Mouse (Mus musculus) forebrain, postnatal 0 days (tissue): ENCODE results near the gene Trim27. TPM values are rescaled to one million over a fixed set of nuclear protein-coding genes. Genes with fewer than 3 reads are reported as not detected.

Experiments
- ATAC-seq: fragments of 200-750 bp; cut with Nextera tagmentation; 2 replicates; pipeline ENCODE4 v1.8.0; 2017; ENCODE audit warnings: mild to moderate bottlenecking, moderate library complexity
- DNase-seq: peaks from one replicate; pipeline ENCODE4 v3.0.0-alpha.2; 2015
- H3K27ac ChIP-seq: fragments of 300-500 bp; sonication (generic); 2 replicates; pipeline ENCODE4 v1.5.1; 2014; ENCODE audit warnings: low read depth, mild to moderate bottlenecking, antibody characterized with exemption, low read length, moderate library complexity, mixed read lengths
- H3K27me3 ChIP-seq: fragments of 300-500 bp; sonication (generic); 2 replicates; pipeline ENCODE4 v1.6.1; 2014; ENCODE audit warnings: mild to moderate bottlenecking, low read length, mixed read lengths; ENCODE audit not compliant: insufficient read depth
- H3K36me3 ChIP-seq: fragments of 300-500 bp; sonication (generic); 2 replicates; pipeline ENCODE4 v1.6.1; 2014; ENCODE audit warnings: mild to moderate bottlenecking, moderate library complexity; ENCODE audit not compliant: insufficient read depth
- H3K4me1 ChIP-seq: fragments of 300-500 bp; sonication (generic); 2 replicates; pipeline ENCODE4 v1.6.1; 2014; ENCODE audit warnings: antibody characterized with exemption; ENCODE audit not compliant: insufficient read depth
- H3K4me2 ChIP-seq: fragments of 300-500 bp; sonication (generic); 2 replicates; pipeline ENCODE4 v1.6.1; 2014; ENCODE audit warnings: low read depth, mild to moderate bottlenecking, moderate library complexity
- H3K4me3 ChIP-seq: fragments of 300-500 bp; sonication (generic); 2 replicates; pipeline ENCODE4 v1.5.1; 2014; ENCODE audit warnings: low read depth, low read length, mixed read lengths
- H3K9ac ChIP-seq: fragments of 300-500 bp; sonication (generic); 2 replicates; pipeline ENCODE4 v1.6.1; 2014; ENCODE audit warnings: mild to moderate bottlenecking
- H3K9me3 ChIP-seq: fragments of 300-500 bp; sonication (generic); 2 replicates; pipeline ENCODE4 v1.6.1; 2016; ENCODE audit warnings: low read length
- CTCF ChIP-seq: sonication (generic); IDR thresholded peaks from 2 replicates; pipeline ENCODE4 v1.5.1; 2016; ENCODE audit warnings: antibody characterized with exemption, control low read depth, low read depth
- WGBS: fragments of 180-500 bp; shearing (Covaris S2); extraction: QIAGEN DNeasy Blood & Tissue Kit; methylation state at CpG from one replicate; pipeline ENCODE4 v1.1.7; 2014; 5-methylcytosine and 5-hydroxymethylcytosine counted together
- polyA plus RNA-seq: library from polyadenylated mRNA; unstranded; fragments of >200 nt; fragmentation: Nextera tagmentation; extraction: Ambion mirVana; gene quantifications from 2 replicates; pipeline ENCODE4 v1.2.1, GENCODE M21; 2015
- total RNA-seq: library from RNA; depleted of rRNA; stranded (reverse); fragments of >200 nt; gene quantifications from 2 replicates; pipeline ENCODE4 v1.2.3, GENCODE M21; 2014

The Trim27 gene
- total and polyA plus RNA-seq, 2 experiments from 2014 or later, result 85.3 to 90.9 TPM

- Histone ChIP-seq H3K27ac (no peak overlapping the region), H3K4me1 (no peaks in the 10 kb centered on the region), H3K9me3 (no peaks in the 10 kb centered on the region), H3K27me3 (no peaks in the 10 kb centered on the region), H3K36me3 (no peaks in the 10 kb centered on the region), H3K4me2 (peak overlapping the region; percentile 92), H3K9ac (peak overlapping the region; percentile 51; the same call in 1 of the 2 replicates), H3K4me3 (peak overlapping the region; percentile 61)
- TF ChIP-seq CTCF, result no peak
- WGBS, result 0% methylated on average over 16 of the region's 16 CpGs
- DNase-seq, result peak; percentile 26
- ATAC-seq, result 0 out of 2 replicates have a peak, but pooled peaks have one; percentile 3
Observed at GRCm38 (mm10) chr13:21160041-21160511, 19.2 kb upstream of the Trim27 start.

GRCm38 (mm10) chr13:21160657-21161590 is 18.3 kb upstream of the Trim27 start:
- TF ChIP-seq CTCF, result no peak
- Histone ChIP-seq H3K4me2 (peak overlapping the region; percentile 92), H3K9me3 (no peaks in the 10 kb centered on the region), H3K27ac (0 out of 2 replicates have a peak overlapping the region, but pooled peaks have one; percentile 15), H3K9ac (peak overlapping the region; percentile 51; the same call in 1 of the 2 replicates), H3K4me1 (no peaks in the 10 kb centered on the region), H3K36me3 (no peaks in the 10 kb centered on the region), H3K4me3 (peak overlapping the region; percentile 61), H3K27me3 (no peaks in the 10 kb centered on the region)
- ATAC-seq, result peak; percentile 92
- WGBS, result under 1% methylated on average over 32 of the region's 32 CpGs
- DNase-seq, result peak; percentile 98

- Histone ChIP-seq H3K27me3 (no peaks in the 10 kb centered on the region), H3K36me3 (no peaks in the 10 kb centered on the region), H3K27ac (no peak overlapping the region), H3K9me3 (no peaks in the 10 kb centered on the region), H3K4me1 (no peaks in the 10 kb centered on the region), H3K9ac (no peak overlapping the region), H3K4me3 (peak overlapping the region; percentile 61), H3K4me2 (peak overlapping the region; percentile 92)
- WGBS, result 16% methylated on average over 2 of the region's 2 CpGs
- DNase-seq (no peak), ATAC-seq (peak; percentile 24; the same call in 1 of the 2 replicates)
- TF ChIP-seq CTCF, result no peak
Observed at GRCm38 (mm10) chr13:21161591-21161990, 17.7 kb upstream of the Trim27 start.

GRCm38 (mm10) chr13:21162591-21162990 is 16.7 kb upstream of the Trim27 start:
- no peak for TF ChIP-seq CTCF
- no peak overlapping the region for H3K4me2 ChIP-seq
- no peak overlapping the region for H3K27ac ChIP-seq
- H3K4me1 ChIP-seq, result no peaks in the 10 kb centered on the region
- no peaks in the 10 kb centered on the region for H3K27me3 ChIP-seq
- H3K4me3 ChIP-seq, result no peak overlapping the region
- no peaks in the 10 kb centered on the region for H3K36me3 ChIP-seq
- ATAC-seq, result no peak
- H3K9ac ChIP-seq, result no peak overlapping the region
- 38% methylated on average over 5 of the region's 5 CpGs for WGBS
- no peak for DNase-seq
- H3K9me3 ChIP-seq, result no peaks in the 10 kb centered on the region

- peak overlapping the region; percentile 42; the same call in 1 of the 2 replicates for H3K27ac ChIP-seq
- peak overlapping the region; percentile 56 for H3K4me3 ChIP-seq
Observed at GRCm38 (mm10) chr13:21166936-21167909, 12.0 kb upstream of the Trim27 start.

GRCm38 (mm10) chr13:21167910-21168300 is 11.3 kb upstream of the Trim27 start:
- peak; percentile 73 for DNase-seq
- H3K4me1 ChIP-seq, result no peaks in the 10 kb centered on the region
- no peaks in the 10 kb centered on the region for H3K27me3 ChIP-seq
- peak overlapping the region; percentile 90 for H3K4me2 ChIP-seq
- no peaks in the 10 kb centered on the region for H3K36me3 ChIP-seq
- H3K27ac ChIP-seq, result no peak overlapping the region
- TF ChIP-seq CTCF, result no peak
- ATAC-seq, result peak; percentile 39; the same call in 1 of the 2 replicates
- H3K4me3 ChIP-seq, result peak overlapping the region; percentile 56
- no peaks in the 10 kb centered on the region for H3K9me3 ChIP-seq
- peak overlapping the region; percentile 57 for H3K9ac ChIP-seq
- WGBS, result under 1% methylated on average over 8 of the region's 8 CpGs

More at GRCm38 (mm10) chr13:21166936-21167909, 12.0 kb upstream of the Trim27 start:
- no peaks in the 10 kb centered on the region for H3K4me1 ChIP-seq
- H3K36me3 ChIP-seq, result no peaks in the 10 kb centered on the region
- no peaks in the 10 kb centered on the region for H3K27me3 ChIP-seq
- ATAC-seq (peak; percentile 71), DNase-seq (peak; percentile 94)
- H3K9me3 ChIP-seq, result no peaks in the 10 kb centered on the region
- peak overlapping the region; percentile 90 for H3K4me2 ChIP-seq
- peak overlapping the region; percentile 50 for H3K9ac ChIP-seq
- no peak for TF ChIP-seq CTCF
- WGBS, result under 1% methylated on average over 27 of the region's 27 CpGs
